Mouse (Mus musculus) liver, adult 2 months (tissue): ENCODE measurements at regions not wholly inside any gene's neighbourhood (a gene's known extent, or its start where the extent isn't known, plus 50 kb on each side); places are given as distances from the start of the nearest gene placed in this dataset.

Source experiments
- CTCF ChIP-seq: fragments of 200-500 bp; IDR thresholded peaks from 2 replicates; pipeline ENCODE4 v1.5.1; 2011; ENCODE audit warnings: low read depth, low read length, control low read depth
- POLR2A ChIP-seq: fragments of 200-500 bp; IDR thresholded peaks from 2 replicates; pipeline ENCODE4 v1.6.1; 2011; ENCODE audit warnings: low read length, control low read depth; ENCODE audit not compliant: insufficient read depth; ENCODE audit errors: extremely low read depth

DNA sequence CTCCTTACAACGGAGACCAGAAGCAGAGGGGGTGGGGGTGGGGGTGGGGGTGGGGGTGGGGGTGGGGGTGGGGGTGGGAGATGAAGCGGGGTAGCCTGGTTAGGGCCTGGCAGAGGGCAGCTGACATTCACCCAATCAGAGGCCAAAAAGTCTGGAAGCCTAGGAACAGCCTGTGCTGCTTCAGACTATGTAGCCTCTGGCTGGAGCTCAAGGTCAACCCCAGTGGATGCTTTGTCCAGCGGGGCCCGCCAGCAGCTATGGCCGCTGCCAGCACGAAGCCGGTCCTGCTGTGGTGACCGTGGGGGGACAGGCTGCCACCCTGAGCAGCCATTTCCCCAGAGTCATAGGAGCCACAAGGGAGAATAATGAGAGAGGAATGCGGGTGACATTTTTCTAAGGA, 143.3 kb downstream of the Mn1 start:
- TF ChIP-seq POLR2A (no peak), CTCF (no peak)
